Mouse (Mus musculus) liver, adult 2 months (tissue): ENCODE results near the gene Spata13.

Experiments
- CTCF ChIP-seq: fragments of 200-500 bp; IDR thresholded peaks from 2 replicates; pipeline ENCODE4 v1.5.1; 2011; ENCODE audit warnings: low read depth, low read length, control low read depth
- POLR2A ChIP-seq: fragments of 200-500 bp; IDR thresholded peaks from 2 replicates; pipeline ENCODE4 v1.6.1; 2011; ENCODE audit warnings: low read length, control low read depth; ENCODE audit not compliant: insufficient read depth; ENCODE audit errors: extremely low read depth

DNA sequence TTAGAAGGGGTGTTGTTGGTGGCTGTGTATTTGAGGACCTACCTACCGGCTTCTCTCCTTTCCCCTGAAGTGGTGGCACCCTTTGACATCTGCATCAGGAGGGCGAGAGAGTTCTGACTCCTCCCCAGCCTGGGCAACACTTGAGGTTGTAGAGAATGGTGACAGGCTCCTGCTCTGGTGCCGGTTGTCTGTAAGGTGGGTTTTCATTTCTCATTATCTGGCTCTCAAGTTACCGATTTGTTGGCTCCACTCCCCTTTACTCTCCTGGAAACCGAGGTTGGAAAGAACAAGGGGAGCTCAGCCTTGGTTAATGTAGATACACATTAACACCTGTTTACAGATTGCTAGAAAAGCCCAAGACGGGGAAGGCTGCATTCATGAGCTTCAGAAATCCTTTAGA lies 31.5 kb downstream of the Spata13 start:
- TF ChIP-seq POLR2A (no peak), CTCF (no peak)
